Mouse (Mus musculus) liver, postnatal 0 days (tissue): ENCODE data around the gene Tfdp2. TPM values are rescaled to one million over a fixed set of nuclear protein-coding genes. Genes with fewer than 3 reads are reported as not detected.

ENCODE experiments used
- ATAC-seq: fragments of 200-750 bp; cut with Nextera tagmentation; 2 replicates; pipeline ENCODE4 v1.8.0; 2017; ENCODE audit warnings: mild to moderate bottlenecking, moderate library complexity
- DNase-seq: peaks from one replicate; pipeline ENCODE4 v3.0.0-alpha.2; 2016
- H3K27ac ChIP-seq: fragments of 300-500 bp; sonication (generic); 2 replicates; pipeline ENCODE4 v1.5.1; 2014; ENCODE audit warnings: antibody characterized with exemption, moderate library complexity, mild to moderate bottlenecking, low read depth
- H3K27me3 ChIP-seq: fragments of 300-500 bp; sonication (generic); 2 replicates; pipeline ENCODE4 v1.6.1; 2014; ENCODE audit warnings: low read length, control low read depth, mixed read lengths; ENCODE audit not compliant: insufficient read depth
- H3K36me3 ChIP-seq: fragments of 300-500 bp; sonication (generic); replicated peaks from 2 replicates; pipeline ENCODE4 v1.6.1; 2014; ENCODE audit warnings: mild to moderate bottlenecking, control low read depth, low read length, moderate library complexity, mixed read lengths; ENCODE audit not compliant: insufficient read depth
- H3K4me1 ChIP-seq: fragments of 300-500 bp; sonication (generic); 2 replicates; pipeline ENCODE4 v1.6.1; 2014; ENCODE audit warnings: antibody characterized with exemption, mild to moderate bottlenecking, control low read depth; ENCODE audit not compliant: insufficient read depth
- H3K4me2 ChIP-seq: fragments of 300-500 bp; sonication (generic); 2 replicates; pipeline ENCODE4 v1.6.1; 2014; ENCODE audit warnings: low read depth, mild to moderate bottlenecking, low read length, moderate library complexity, mixed read lengths
- H3K4me3 ChIP-seq: fragments of 300-500 bp; sonication (generic); 2 replicates; pipeline ENCODE4 v1.5.1; 2014; ENCODE audit warnings: low read depth, low read length
- H3K9ac ChIP-seq: fragments of 300-500 bp; sonication (generic); replicated peaks from 2 replicates; pipeline ENCODE4 v1.6.1; 2014; ENCODE audit warnings: mild to moderate bottlenecking, moderate library complexity
- H3K9me3 ChIP-seq: fragments of 300-500 bp; sonication (generic); 2 replicates; pipeline ENCODE4 v1.6.1; 2016; ENCODE audit warnings: mild to moderate bottlenecking, control low read depth, low read length, mixed read lengths
- CTCF ChIP-seq: sonication (generic); IDR thresholded peaks from 2 replicates; pipeline ENCODE4 v1.5.1; 2016; ENCODE audit warnings: antibody characterized with exemption, low read depth
- EP300 ChIP-seq: IDR thresholded peaks from 2 replicates; pipeline ENCODE4 v1.6.1; 2016; ENCODE audit warnings: antibody characterized with exemption, low read depth, mild to moderate bottlenecking
- whole genome bisulfite sequencing: fragments of 180-500 bp; shearing (Covaris S2); extraction: QIAGEN DNeasy Blood & Tissue Kit; methylation state at CpG from one replicate; pipeline ENCODE4 v1.1.7; 2014; ENCODE audit not compliant: insufficient replicate concordance; 5-methylcytosine and 5-hydroxymethylcytosine counted together
- polyA plus RNA-seq: library from polyadenylated mRNA; unstranded; fragments of >200 nt; fragmentation: Nextera tagmentation; extraction: Ambion mirVana; gene quantifications from 2 replicates; pipeline ENCODE4 v1.2.1, GENCODE M21; 2015

Gene Tfdp2
- polyA plus RNA-seq, 1 experiment from 2014 or later, result 61.7 TPM

- H3K36me3 ChIP-seq, result peaks cover 10% of the 10 kb centered on the region
- TF ChIP-seq CTCF, result no peak
- TF ChIP-seq EP300, result no peak
- 52% methylated on average over 6 of the region's 6 CpGs for WGBS
- no peak overlapping the region for H3K4me3 ChIP-seq
- H3K27ac ChIP-seq, result no peak overlapping the region
- no peaks in the 10 kb centered on the region for H3K4me1 ChIP-seq
- no peaks in the 10 kb centered on the region for H3K9me3 ChIP-seq
- no peak overlapping the region for H3K9ac ChIP-seq
- no peak overlapping the region for H3K4me2 ChIP-seq
- H3K27me3 ChIP-seq, result no peaks in the 10 kb centered on the region
- DNase-seq (no peak), ATAC-seq (no peak)
Observed at GRCm38 (mm10) chr9:96326496-96326923, 130.4 kb downstream of the Tfdp2 start.

GRCm38 (mm10) chr9:96328226-96328625 lies 132.2 kb downstream of the Tfdp2 start:
- TF ChIP-seq CTCF, result no peak
- no peak for TF ChIP-seq EP300
- Histone ChIP-seq H3K27ac (no peak overlapping the region), H3K36me3 (peaks cover 9% of the 10 kb centered on the region), H3K9me3 (no peaks in the 10 kb centered on the region), H3K4me1 (no peaks in the 10 kb centered on the region), H3K27me3 (no peaks in the 10 kb centered on the region), H3K4me3 (no peak overlapping the region), H3K9ac (no peak overlapping the region), H3K4me2 (no peak overlapping the region)
- DNase-seq (no peak), ATAC-seq (no peak)
- 78% methylated on average over 4 of the region's 4 CpGs for WGBS

- no peaks in the 10 kb centered on the region for H3K27me3 ChIP-seq
- ATAC-seq (no peak), DNase-seq (no peak)
- no peak overlapping the region for H3K27ac ChIP-seq
- peaks cover 20% of the 10 kb centered on the region for H3K36me3 ChIP-seq
- WGBS, result 89% methylated on average over 5 of the region's 5 CpGs
- no peaks in the 10 kb centered on the region for H3K9me3 ChIP-seq
- TF ChIP-seq EP300 (no peak), CTCF (no peak)
- no peak overlapping the region for H3K4me3 ChIP-seq
- no peak overlapping the region for H3K4me2 ChIP-seq
- H3K9ac ChIP-seq, result no peak overlapping the region
- no peaks in the 10 kb centered on the region for H3K4me1 ChIP-seq
Observed at GRCm38 (mm10) chr9:96331146-96331545, 135.1 kb downstream of the Tfdp2 start.

GRCm38 (mm10) chr9:96345750-96346149 lies 149.7 kb downstream of the Tfdp2 start:
- Histone ChIP-seq H3K9ac (no peak overlapping the region), H3K36me3 (peaks cover 12% of the 10 kb centered on the region), H3K4me3 (no peak overlapping the region), H3K9me3 (no peaks in the 10 kb centered on the region), H3K27me3 (no peaks in the 10 kb centered on the region), H3K4me2 (no peak overlapping the region), H3K4me1 (no peaks in the 10 kb centered on the region), H3K27ac (no peak overlapping the region)
- ATAC-seq (no peak), DNase-seq (no peak)
- 91% methylated on average over 3 of the region's 3 CpGs for WGBS
- TF ChIP-seq CTCF (no peak), EP300 (no peak)

- DNase-seq (no peak), ATAC-seq (0 out of 2 replicates have a peak, but pooled peaks have one; percentile 27)
- H3K9ac ChIP-seq, result no peak overlapping the region
- peaks cover 3% of the 10 kb centered on the region; the same call in 1 of the 2 replicates for H3K4me1 ChIP-seq
- H3K9me3 ChIP-seq, result no peaks in the 10 kb centered on the region
- no peaks in the 10 kb centered on the region for H3K27me3 ChIP-seq
- H3K27ac ChIP-seq, result no peak overlapping the region
- no peak overlapping the region for H3K4me3 ChIP-seq
- TF ChIP-seq EP300, result no peak
- no peak for TF ChIP-seq CTCF
- H3K36me3 ChIP-seq, result peaks cover 6% of the 10 kb centered on the region; the same call in 1 of the 2 replicates
- WGBS, result 66% methylated on average over 5 of the region's 5 CpGs
- H3K4me2 ChIP-seq, result no peak overlapping the region
Observed at GRCm38 (mm10) chr9:96348885-96349284, 152.8 kb downstream of the Tfdp2 start.

- TF ChIP-seq EP300 (no peak), CTCF (peak; percentile 84)
- peak; percentile 54 for DNase-seq
- Histone ChIP-seq H3K4me3 (no peak overlapping the region), H3K4me1 (peaks cover 6% of the 10 kb centered on the region; the same call in 1 of the 2 replicates), H3K27me3 (no peaks in the 10 kb centered on the region), H3K9ac (no peak overlapping the region), H3K4me2 (no peak overlapping the region), H3K9me3 (no peaks in the 10 kb centered on the region), H3K27ac (no peak overlapping the region), H3K36me3 (peaks cover under 1% of the 10 kb centered on the region; the same call in 1 of the 2 replicates)
- WGBS, result 39% methylated on average over 4 of the region's 4 CpGs
- ATAC-seq, result peak; percentile 58
Observed at GRCm38 (mm10) chr9:96350010-96350409, 153.9 kb downstream of the Tfdp2 start.

GRCm38 (mm10) chr9:96350476-96350875 lies 154.4 kb downstream of the Tfdp2 start:
- TF ChIP-seq EP300, result no peak
- no peak for TF ChIP-seq CTCF
- Histone ChIP-seq H3K9ac (no peak overlapping the region), H3K4me3 (no peak overlapping the region), H3K4me1 (peaks cover 7% of the 10 kb centered on the region), H3K27ac (no peak overlapping the region), H3K27me3 (no peaks in the 10 kb centered on the region), H3K4me2 (no peak overlapping the region), H3K36me3 (no peaks in the 10 kb centered on the region), H3K9me3 (no peaks in the 10 kb centered on the region)
- 52% methylated on average over 3 of the region's 3 CpGs for WGBS
- DNase-seq (no peak), ATAC-seq (no peak)
